Mouse (Mus musculus): ENCODE results near the gene Tenm4. TPM values are rescaled to one million over a fixed set of nuclear protein-coding genes. Genes with fewer than 3 reads are reported as not detected.

The Tenm4 gene
- total and polyA plus RNA-seq, 3 experiments: 9.2 to 15.2 TPM; not detected in 1

- Histone ChIP-seq H3K4me3 (ENCODE audit: control insufficient read depth in 1 of 2, insufficient read depth in 1 of 2, low read depth in 2 of 2, low read length in 2 of 2) (no peak overlapping the region), H3K9me3 (replicated peaks; ENCODE audit: insufficient read depth, low read length) (no peaks in the 10 kb centered on the region), H3K36me3 (ENCODE audit: control insufficient read depth in 1 of 2, insufficient read depth in 2 of 2, low read length in 2 of 2) (no peaks in the 10 kb centered on the region), H3K27me3 (ENCODE audit: control insufficient read depth in 1 of 2, insufficient read depth in 2 of 2, low read length in 2 of 2) (no peaks in the 10 kb centered on the region), H3K79me2 (ENCODE audit: control insufficient read depth, insufficient read depth, low read length, poor library complexity) (no peaks in the 10 kb centered on the region), H3K27ac (ENCODE audit: control insufficient read depth, low read depth, low read length) (no peak overlapping the region), H3K4me1 (ENCODE audit: control insufficient read depth in 1 of 2, insufficient read depth in 2 of 2, low read length in 2 of 2) (no peaks in the 10 kb centered on the region), H3K9ac (ENCODE audit: control insufficient read depth, low read depth, low read length, poor library complexity, severe bottlenecking) (no peak overlapping the region)
- TF ChIP-seq TAL1 (IDR thresholded peaks at IDR 0.05; ENCODE audit: low read length): no peak
- TF ChIP-seq POLR2AphosphoS5 (IDR thresholded peaks at IDR 0.05; ENCODE audit: borderline replicate concordance, low read depth, low read length): no peak
- no peak for TF ChIP-seq CTCF (IDR thresholded peaks at IDR 0.05 in 2 of 3, conservative IDR thresholded peaks at IDR 0.05 in 1 of 3; ENCODE audit: control insufficient read depth in 1 of 3, insufficient read depth in 1 of 3, low read depth in 2 of 3, low read length in 3 of 3, poor library complexity in 1 of 3, severe bottlenecking in 1 of 3)
- no peak for TF ChIP-seq ELF1 (IDR thresholded peaks at IDR 0.05; ENCODE audit: low read depth, low read length)
- no peak for TF ChIP-seq ZKSCAN1 (IDR thresholded peaks at IDR 0.05; ENCODE audit: low read depth, low read length)
- no peak for TF ChIP-seq CHD2 (IDR thresholded peaks at IDR 0.05; ENCODE audit: low read length)
- no peak for DNase-seq (ENCODE audit: low read depth, low spot score)
These were observed 250.0 kb downstream of the Tenm4 start for GRCm38 (mm10) chr7:96420926-96421605.

- no peaks in the 10 kb centered on the region for H3K79me2 ChIP-seq (ENCODE audit: control insufficient read depth, insufficient read depth, low read length, poor library complexity)
- H3K27ac ChIP-seq (ENCODE audit: control insufficient read depth, low read depth, low read length): no peak overlapping the region
- no peaks in the 10 kb centered on the region for H3K36me3 ChIP-seq (ENCODE audit: control insufficient read depth in 1 of 2, insufficient read depth in 2 of 2, low read length in 2 of 2)
- H3K9ac ChIP-seq (ENCODE audit: control insufficient read depth, low read depth, low read length, poor library complexity, severe bottlenecking): no peak overlapping the region
- TF ChIP-seq ETS1 (IDR thresholded peaks at IDR 0.05; ENCODE audit: low read depth, low read length) (no peak), NRF1 (IDR thresholded peaks at IDR 0.05; ENCODE audit: insufficient read depth, low read depth, low read length, poor library complexity, severe bottlenecking) (no peak), MYC (IDR thresholded peaks at IDR 0.05; ENCODE audit: low read depth, low read length) (no peak), ZNF384 (IDR thresholded peaks at IDR 0.05; ENCODE audit: low read depth, low read length) (no peak), USF2 (IDR thresholded peaks at IDR 0.05; ENCODE audit: borderline replicate concordance in 1 of 2, insufficient read depth in 1 of 2, low read depth in 1 of 2, low read length in 2 of 2) (no peak), ZMIZ1 (IDR thresholded peaks at IDR 0.05; ENCODE audit: low read depth, low read length) (no peak), POLR2AphosphoS2 (IDR thresholded peaks at IDR 0.05; ENCODE audit: low read length) (no peak), UBTF (IDR thresholded peaks at IDR 0.05; ENCODE audit: borderline replicate concordance, insufficient read depth, low read depth, low read length) (no peak), MYB (IDR thresholded peaks at IDR 0.05; ENCODE audit: low read depth, low read length) (no peak), MAX (IDR thresholded peaks at IDR 0.05; ENCODE audit: low read length) (no peak), TBP (IDR thresholded peaks at IDR 0.05; ENCODE audit: low read depth, low read length) (no peak), HCFC1 (IDR thresholded peaks at IDR 0.05; ENCODE audit: low read depth, low read length) (no peak), GABPA (IDR thresholded peaks at IDR 0.05; ENCODE audit: low read depth, low read length) (no peak), MXI1 (IDR thresholded peaks at IDR 0.05; ENCODE audit: low read depth, low read length) (no peak), MAZ (IDR thresholded peaks at IDR 0.05; ENCODE audit: low read depth, low read length) (no peak), EP300 (IDR thresholded peaks at IDR 0.05; ENCODE audit: low read depth in 1 of 2, low read length in 2 of 2) (no peak), RAD21 (IDR thresholded peaks at IDR 0.05; ENCODE audit: low read depth, low read length) (no peak), ZC3H11A (IDR thresholded peaks at IDR 0.05; ENCODE audit: low read depth, low read length) (no peak)
- DNase-seq (ENCODE audit: low read depth, low spot score): no peak
- no peaks in the 10 kb centered on the region for H3K27me3 ChIP-seq (ENCODE audit: control insufficient read depth in 1 of 2, insufficient read depth in 2 of 2, low read length in 2 of 2)
- no peak overlapping the region for H3K4me3 ChIP-seq (ENCODE audit: control insufficient read depth in 1 of 2, insufficient read depth in 1 of 2, low read depth in 2 of 2, low read length in 2 of 2)
- no peaks in the 10 kb centered on the region for H3K4me1 ChIP-seq (ENCODE audit: control insufficient read depth in 1 of 2, insufficient read depth in 2 of 2, low read length in 2 of 2)
- no peaks in the 10 kb centered on the region for H3K9me3 ChIP-seq (replicated peaks; ENCODE audit: insufficient read depth, low read length)
These were observed 255.9 kb downstream of the Tenm4 start for GRCm38 (mm10) chr7:96426954-96427353.
